Mouse (Mus musculus): ENCODE data around the gene 4930583I09Rik.

Gene 4930583I09Rik

GRCm38 (mm10) chr17:64835928-64836327, at the start of gene 4930583I09Rik:
Gene 4930583I09Rik, minus strand, starts transcription at chr17:64836071.
- peak; percentile 13 for DNase-seq (ENCODE audit: low read depth, low spot score)

GRCm38 (mm10) chr17:64876111-64876510, 40.2 kb upstream of the 4930583I09Rik start:
- no peak for DNase-seq (ENCODE audit: low read depth, low spot score)

- peak; percentile 5 for DNase-seq (ENCODE audit: low read depth, low spot score)
Measured at GRCm38 (mm10) chr17:64873651-64874072, 37.8 kb upstream of the 4930583I09Rik start.

GRCm38 (mm10) chr17:64863817-64864216, 27.9 kb upstream of the 4930583I09Rik start:
- no peak for DNase-seq (ENCODE audit: low read depth, low spot score)

GRCm38 (mm10) chr17:64860963-64861362, 25.1 kb upstream of the 4930583I09Rik start:
- no peak for DNase-seq (ENCODE audit: low read depth, low spot score)

- no peak for DNase-seq (ENCODE audit: low read depth, low spot score)
Measured at GRCm38 (mm10) chr17:64858848-64859247, 23.0 kb upstream of the 4930583I09Rik start.

GRCm38 (mm10) chr17:64848031-64848430, 12.2 kb upstream of the 4930583I09Rik start:
- DNase-seq (ENCODE audit: low read depth, low spot score) = no peak

GRCm38 (mm10) chr17:64846654-64847053, 10.8 kb upstream of the 4930583I09Rik start:
- no peak for DNase-seq (ENCODE audit: low read depth, low spot score)

GRCm38 (mm10) chr17:64836892-64837291, 1.0 kb upstream of the 4930583I09Rik start:
- no peak for DNase-seq (ENCODE audit: low read depth, low spot score)

- no peak for DNase-seq (ENCODE audit: low read depth, low spot score)
Measured at GRCm38 (mm10) chr17:64836352-64836751, 481 bp upstream of the 4930583I09Rik start.

- no peak for DNase-seq (ENCODE audit: low read depth, low spot score)
Measured at GRCm38 (mm10) chr17:64833906-64834490, 1.9 kb downstream of the 4930583I09Rik start.

GRCm38 (mm10) chr17:64833071-64833470, 2.8 kb downstream of the 4930583I09Rik start:
- no peak for DNase-seq (ENCODE audit: low read depth, low spot score)

- DNase-seq (ENCODE audit: low read depth, low spot score) = no peak
Measured at GRCm38 (mm10) chr17:64827482-64827881, 8.4 kb downstream of the 4930583I09Rik start.

- no peak for DNase-seq (ENCODE audit: low read depth, low spot score)
Measured at GRCm38 (mm10) chr17:64826843-64827242, 9.0 kb downstream of the 4930583I09Rik start.

GRCm38 (mm10) chr17:64822561-64822960, 13.3 kb downstream of the 4930583I09Rik start:
- DNase-seq (ENCODE audit: low read depth, low spot score) = no peak

GRCm38 (mm10) chr17:64820841-64821593, 14.9 kb downstream of the 4930583I09Rik start:
- peak; percentile 2 for DNase-seq (ENCODE audit: low read depth, low spot score)

- no peak for DNase-seq (ENCODE audit: low read depth, low spot score)
Measured at GRCm38 (mm10) chr17:64816298-64816697, 19.6 kb downstream of the 4930583I09Rik start.

- DNase-seq (ENCODE audit: low read depth, low spot score) = no peak
Measured at GRCm38 (mm10) chr17:64815806-64816205, 20.1 kb downstream of the 4930583I09Rik start.

- DNase-seq (ENCODE audit: low read depth, low spot score) = no peak
Measured at GRCm38 (mm10) chr17:64813568-64813967, 22.3 kb downstream of the 4930583I09Rik start.

GRCm38 (mm10) chr17:64806035-64806589, 29.8 kb downstream of the 4930583I09Rik start:
- no peak for DNase-seq (ENCODE audit: low read depth, low spot score)

GRCm38 (mm10) chr17:64804375-64805124, 31.3 kb downstream of the 4930583I09Rik start:
- no peak for DNase-seq (ENCODE audit: low read depth, low spot score)

GRCm38 (mm10) chr17:64802956-64803275, 33.0 kb downstream of the 4930583I09Rik start:
- DNase-seq (ENCODE audit: low read depth, low spot score) = no peak
